Mouse (Mus musculus) right cerebral cortex, adult 2 months (tissue): ENCODE results near the gene Isy1.
"Not testable (repeated sequence)": the region's sequence is repeated elsewhere in the genome, so short reads cannot be mapped to it uniquely, and the experiment has no call there.

Experiments used
- DNase-seq, 2 experiments: peaks; one replicate each; pipeline ENCODE4 v3.0.0; 2021 to 2022; ENCODE audit warnings: low spot score in 2 of 2

The Isy1 gene

DNA sequence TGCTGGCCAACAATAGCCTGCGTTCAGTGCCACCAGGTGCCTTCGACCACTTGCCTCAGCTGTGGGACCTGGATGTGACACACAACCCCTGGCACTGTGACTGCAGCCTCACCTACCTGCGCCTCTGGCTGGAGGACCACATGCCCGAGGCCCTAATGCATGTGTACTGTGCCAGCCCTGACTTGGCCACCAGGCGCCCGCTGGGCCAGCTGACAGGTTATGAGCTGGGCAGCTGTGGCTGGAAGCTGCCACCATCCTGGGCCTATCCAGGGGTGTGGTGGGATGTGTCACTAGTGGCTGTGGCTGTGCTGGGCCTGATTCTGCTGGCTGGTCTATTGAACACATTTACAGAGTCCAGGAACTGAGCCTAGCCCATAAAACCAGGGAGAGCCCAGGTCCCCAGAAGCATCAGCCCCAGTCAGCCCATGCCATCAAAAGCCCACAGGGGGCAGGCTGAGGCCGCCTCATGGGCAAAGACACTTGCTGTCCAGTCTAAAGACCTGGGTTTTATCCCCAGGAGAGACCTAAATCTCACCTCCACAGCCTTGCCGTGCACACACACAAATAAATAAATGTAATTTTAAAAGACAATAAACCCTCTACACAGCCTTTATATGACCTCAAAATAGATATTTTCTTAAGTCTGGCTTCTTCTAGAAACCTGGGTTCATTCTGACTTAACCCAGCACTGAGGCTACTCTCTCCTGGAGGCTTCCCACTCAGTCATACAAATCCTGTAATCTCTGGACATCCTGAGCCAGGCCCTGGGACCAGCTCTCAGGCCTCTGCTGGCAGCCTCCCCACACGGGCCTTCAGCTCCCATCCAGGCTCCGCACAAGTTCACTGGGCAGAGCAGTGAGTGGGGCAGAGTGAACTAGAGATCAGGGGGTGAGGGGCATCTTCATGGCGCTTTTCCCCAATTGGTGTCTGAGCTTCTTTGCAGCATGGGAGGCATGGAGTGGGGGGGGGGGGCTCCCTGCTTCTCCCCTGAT, 59.1 kb downstream of the Isy1 start:
- DNase-seq, result no peak

DNA sequence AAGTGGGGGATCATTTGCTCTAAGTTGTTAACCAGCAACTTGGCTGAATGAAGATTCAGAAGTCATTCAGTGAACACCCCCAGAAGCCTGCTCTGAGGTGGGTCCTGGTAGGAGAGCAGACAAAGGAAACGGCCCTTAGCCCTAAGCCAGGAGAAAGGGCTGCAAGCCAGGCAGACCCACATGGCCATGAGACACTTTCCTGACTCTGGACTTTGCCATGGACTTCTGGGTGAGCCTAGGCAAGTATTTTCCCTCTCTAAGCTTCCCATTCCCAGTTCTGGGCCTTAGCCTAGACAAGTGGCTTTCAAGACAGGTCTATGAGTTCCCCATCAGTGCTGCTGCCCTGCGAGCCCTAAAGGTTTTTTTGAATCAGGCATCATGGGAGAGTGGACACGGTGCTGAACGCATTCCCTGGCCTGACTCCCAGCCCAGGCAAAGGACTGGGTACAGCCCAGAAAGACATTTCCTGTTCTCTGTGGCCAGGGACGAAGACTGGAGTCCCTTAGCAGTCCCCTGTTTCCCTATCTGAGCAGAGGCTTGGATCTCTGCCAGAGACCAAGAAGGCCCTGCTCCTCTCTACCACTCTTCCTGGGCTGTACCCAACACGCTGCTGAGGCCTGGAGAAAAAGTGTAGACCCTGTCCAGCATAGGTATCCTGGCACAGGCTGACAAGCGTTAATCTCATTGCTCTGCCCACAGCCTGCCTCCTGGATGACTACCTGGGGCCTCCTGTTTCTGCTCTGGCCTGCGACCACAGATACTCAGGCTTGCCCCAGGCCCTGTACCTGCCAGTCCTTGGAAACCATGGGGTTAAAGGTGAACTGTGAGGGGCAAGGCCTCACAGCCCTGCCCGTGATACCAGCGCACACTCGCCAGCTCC, 60.1 kb downstream of the Isy1 start:
- no peak for DNase-seq

DNA sequence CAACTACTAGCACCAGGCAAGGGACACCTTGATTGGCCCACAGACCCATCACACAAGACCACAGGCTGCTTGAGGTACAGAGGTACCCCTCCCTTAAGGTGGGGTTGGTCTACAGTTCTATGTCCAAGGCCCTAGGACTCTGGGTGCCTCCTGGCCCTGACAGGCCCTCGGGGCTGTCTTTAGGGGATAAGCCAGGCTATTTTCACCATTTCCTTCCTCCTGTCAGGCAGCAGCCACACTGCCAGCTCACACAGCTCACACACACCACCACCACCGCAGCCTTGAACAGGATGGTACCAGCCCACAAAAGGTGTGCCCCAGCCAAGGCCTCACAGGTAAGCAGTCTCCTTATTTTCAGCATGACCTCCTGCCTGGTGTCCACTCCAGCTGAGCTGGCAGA, 60.8 kb downstream of the Isy1 start, which contains the start of gene Gp9:
Gp9 (plus strand) TSS at position 231 of the 400 bp plus-strand sequence.
- no peak for DNase-seq

DNA sequence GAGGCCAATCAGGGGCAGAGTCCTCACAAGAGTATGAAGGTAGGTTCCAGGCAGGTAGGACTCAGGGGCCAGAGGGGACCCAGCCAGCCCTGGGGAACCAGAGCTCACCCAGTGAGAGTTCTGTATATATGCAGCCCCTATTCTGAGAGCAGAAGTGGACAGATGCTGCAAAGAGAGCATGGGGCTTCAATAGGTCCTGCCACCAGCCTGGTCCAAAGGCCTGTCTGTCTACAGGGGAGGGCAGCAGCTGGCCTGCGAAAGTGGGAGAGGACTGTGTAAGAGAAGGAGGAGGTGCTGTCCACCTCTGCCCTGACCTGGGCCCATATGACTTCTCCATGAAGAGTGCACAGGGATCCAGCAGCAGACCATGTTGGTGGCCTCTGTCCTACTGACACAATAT, 61.9 kb downstream of the Isy1 start:
- no peak for DNase-seq

DNA sequence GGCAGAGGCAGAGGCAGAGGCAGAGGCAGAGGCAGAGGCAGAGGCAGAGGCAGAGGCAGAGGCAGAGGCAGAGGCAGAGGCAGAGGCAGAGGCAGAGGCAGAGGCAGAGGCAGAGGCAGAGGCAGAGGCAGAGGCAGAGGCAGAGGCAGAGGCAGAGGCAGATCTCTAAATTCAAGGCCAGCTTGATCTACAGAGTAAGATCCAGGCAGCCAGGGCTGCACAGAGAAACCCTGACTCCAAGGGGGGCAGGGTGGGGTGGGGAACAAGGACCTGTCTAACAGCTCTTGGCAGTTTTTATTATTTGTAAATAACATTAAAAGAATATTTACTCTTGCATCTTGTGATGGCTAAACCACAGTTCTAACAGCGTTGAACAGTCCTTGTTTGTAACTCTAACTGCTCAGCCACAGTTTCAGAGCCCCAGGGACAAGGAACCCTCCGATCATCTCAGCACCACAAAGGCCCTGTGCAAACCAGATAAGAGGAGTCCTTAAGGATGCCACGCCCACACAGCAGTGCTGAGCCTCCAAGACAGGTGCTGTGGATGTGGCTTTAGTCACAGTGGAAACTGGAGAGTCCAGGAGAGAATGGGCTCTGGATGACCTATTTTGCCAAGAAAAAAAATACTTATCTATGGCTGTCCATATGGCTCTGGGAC, 62.9 kb downstream of the Isy1 start:
- DNase-seq, result no peak

DNA sequence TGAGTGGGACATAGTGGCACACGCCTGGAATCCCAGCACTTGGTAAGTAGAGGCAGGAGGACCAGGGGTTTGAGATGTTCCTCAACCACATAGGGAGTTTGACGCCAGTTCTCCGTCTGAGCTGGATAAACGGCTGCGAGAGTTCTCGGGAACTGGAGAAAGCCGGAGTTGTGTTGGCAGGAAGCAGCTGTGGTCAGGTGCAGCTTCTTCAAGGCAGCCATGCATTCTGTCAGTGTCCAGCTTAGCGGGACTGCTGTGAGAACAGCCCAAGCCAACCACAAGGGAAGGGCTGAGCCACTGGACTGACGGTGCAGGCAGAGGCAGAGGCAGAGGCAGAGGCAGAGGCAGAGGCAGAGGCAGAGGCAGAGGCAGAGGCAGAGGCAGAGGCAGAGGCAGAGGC, 63.7 kb downstream of the Isy1 start:
- no peak for DNase-seq

DNA sequence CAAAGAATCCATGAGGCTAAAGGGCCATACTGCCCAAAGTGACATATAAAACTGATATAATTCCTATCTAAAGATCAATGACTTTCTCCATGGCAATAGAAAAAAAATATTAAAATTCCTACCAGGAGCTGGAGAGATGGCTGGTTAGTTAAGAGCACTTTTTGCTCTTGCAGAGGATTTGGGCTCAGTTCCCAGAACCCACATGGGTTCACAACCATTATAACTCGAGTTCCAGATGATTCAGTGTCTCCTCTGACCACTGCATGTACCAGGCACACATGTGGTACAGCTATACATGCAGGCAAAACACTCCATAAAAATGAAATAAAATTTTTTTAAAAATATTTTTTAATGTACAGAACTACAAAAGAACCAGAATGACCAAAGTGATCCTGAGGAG, 64.1 kb downstream of the Isy1 start:
- no peak for DNase-seq

DNA sequence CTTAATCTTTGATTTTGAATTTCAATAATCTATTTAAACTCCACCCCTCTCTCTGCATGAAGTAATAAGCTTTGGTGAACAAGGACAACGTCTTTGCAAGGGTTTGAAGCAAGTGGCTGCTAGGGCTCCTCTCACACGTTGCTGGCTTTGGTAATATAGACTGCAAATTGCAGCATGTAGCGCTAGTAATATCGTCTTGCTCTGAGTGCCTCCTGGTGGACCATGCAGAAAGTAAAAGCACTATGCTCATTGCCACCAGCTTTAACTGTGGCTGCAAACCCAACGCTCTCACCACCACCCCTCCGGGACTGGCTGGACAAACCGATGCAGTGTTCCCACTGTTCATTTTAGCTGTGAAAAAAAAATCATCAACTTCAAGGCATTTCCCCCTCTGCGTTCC, 68.0 kb downstream of the Isy1 start:
- no peak for DNase-seq

DNA sequence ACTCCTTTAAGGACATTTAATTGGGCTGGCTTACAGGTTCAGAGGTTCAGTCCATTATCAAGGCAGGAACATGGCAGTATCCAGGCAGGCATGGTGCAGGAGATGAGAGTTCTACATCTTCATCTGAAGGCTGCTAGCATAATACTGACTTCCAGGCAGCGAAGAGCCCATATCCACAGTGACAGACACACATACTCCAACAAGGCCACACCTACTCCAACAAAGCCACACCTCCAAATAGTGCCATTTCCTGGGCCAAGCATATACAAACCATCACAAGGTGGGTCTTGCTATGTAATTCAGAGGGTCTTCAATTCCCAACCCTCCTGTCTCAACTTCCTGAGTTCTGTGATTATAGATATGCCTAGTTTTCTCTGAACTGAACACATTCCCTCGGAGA, 74.3 kb downstream of the Isy1 start:
- DNase-seq, result not testable (repeated sequence)
